Mouse (Mus musculus): ENCODE results near the gene D230025D16Rik.
"Not testable (repeated sequence)": the region's sequence is repeated elsewhere in the genome, so short reads cannot be mapped to it uniquely, and the experiment has no call there.

D230025D16Rik gene

DNA sequence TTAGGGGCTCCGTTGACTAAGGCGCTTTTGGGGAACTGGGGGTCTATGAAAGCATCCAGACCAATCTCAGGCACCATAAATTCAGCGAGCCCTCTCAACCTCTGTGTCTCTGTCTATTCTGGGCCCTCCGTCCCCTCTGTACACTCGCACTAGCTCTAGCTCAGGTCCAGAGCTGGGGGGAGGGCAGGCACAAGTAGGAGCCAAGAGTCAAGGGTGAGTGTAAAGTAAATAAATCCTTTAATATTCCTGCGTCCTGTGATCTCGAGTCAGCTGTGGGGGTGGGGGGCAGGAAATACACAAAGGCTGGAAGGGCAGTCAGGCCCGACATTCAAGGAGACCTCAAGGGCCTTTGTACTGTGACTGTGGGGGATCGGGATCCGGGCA lies 44.1 kb downstream of the D230025D16Rik start:
- DNase-seq: no peak

DNA sequence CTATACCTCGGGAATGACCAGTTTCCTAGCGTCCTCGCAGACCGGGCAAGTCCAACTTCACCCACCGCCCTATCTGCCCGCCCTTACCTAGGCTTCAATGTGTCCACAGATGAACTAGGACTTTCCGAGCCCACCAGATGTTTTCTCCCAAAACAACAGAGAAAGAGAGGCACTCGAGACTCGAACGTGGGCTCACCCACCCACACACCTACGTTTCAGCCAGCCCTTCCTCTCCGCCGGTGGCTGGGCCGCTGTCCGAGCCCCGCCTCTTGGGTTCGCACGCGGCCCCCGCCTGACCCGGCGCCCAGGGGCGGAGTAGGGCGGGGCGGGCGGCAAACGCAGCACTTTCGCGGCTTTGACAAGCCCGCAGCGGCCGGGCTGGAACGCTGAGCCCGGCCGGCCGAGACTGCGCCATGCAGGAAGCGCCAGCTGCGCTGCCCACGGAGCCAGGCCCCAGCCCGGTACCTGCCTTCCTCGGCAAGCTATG lies 44.6 kb downstream of the D230025D16Rik start, which contains the start of gene Hsf4:
Hsf4 (plus strand) TSS at position 341 of the 487 bp plus-strand sequence.
- DNase-seq: peak; percentile 66 to 69

DNA sequence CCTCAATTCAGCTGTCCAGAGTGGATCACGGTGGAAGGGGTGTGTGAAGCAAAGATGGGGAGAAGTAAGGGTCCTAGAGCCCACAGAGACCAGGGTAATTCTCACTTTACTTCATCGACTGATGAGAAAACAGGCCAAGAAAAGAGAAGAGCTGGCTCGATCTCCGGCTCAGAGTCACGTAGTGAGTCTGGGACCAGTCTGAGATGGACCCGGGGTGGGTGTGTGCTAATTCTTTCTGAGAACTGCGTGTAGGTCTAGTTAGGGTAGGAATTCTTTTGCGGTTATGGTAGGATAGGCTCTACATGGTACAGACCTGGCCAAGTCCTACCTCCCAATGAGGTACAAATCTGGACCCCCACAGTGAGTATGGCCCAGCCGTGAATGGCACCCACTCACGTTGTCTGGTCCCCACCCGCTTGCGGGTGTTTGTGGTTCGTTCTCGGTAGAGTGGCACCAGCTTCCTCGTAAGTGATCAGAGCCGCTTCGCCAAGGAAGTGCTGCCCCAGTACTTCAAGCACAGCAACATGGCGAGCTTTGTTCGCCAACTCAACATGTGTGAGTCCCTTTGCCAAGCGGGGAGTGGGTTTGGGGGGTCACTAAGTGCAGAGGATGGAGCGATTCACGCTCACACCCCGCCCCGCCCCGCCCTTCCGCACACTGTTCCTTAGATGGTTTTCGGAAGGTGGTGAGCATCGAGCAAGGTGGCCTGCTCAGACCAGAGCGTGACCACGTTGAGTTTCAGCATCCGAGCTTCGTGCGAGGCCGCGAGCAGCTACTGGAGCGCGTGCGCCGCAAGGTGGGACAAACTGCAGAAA lies 45.4 kb downstream of the D230025D16Rik start:
- no peak for DNase-seq

DNA sequence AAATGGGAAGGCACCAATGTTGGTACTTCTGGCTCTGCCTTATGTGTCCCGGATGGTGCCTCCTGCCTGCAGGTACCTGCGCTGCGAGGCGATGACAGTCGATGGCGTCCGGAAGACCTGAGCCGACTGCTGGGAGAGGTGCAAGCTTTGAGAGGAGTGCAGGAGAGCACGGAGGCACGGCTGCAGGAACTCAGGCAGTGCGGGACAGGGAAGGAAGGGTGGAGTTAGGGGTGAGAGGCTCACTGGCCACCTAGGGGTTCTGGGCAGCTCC lies 45.9 kb downstream of the D230025D16Rik start:
- no peak for DNase-seq

- DNase-seq: no peak
Observed at GRCm38 (mm10) chr8:105275387-105275786, 50.4 kb downstream of the D230025D16Rik start.

GRCm38 (mm10) chr8:105275840-105276239 lies 50.9 kb downstream of the D230025D16Rik start, which contains the start of gene Nol3:
Nol3 (plus strand) TSS chr8:105276140.
- DNase-seq: no peak

DNA sequence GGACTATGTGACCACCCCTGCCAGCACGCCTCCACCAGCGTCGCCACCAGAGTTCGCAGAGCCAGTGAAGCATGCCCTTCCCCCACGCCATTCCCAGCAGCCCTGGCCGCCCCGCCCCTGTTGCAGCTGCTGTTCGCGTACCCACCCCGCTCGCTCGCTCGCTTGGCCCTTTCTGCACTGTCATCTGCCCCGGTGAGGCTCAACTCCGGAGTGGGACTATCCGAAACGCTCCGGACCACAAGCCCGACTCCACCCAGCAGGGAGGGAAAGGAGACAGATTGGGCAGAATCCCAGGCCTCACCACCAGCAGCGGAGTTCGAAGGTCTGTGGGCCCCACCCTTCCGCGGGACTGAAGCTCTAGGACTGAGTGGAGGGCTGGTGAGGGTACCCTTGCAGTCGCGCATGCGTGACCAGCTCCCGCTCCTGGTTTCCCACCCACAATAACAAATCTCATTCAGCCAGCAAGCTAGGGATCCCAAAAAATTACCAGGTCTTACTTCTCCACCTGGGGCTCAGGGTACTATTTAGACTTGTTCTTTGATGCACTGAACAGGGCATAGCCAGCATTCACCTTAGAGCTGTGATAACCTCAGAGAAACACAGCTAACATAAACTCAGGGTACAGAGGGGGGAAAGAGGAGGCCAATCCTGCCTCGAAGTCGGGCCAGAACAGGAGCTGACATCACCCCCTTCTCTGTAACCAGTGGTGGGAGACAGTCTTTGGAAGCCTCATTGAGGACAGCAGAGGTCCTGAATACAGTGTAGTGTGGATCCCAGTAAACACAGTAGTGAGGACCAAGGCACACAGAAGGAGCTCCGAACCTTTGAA lies 51.6 kb downstream of the D230025D16Rik start:
- DNase-seq: peak in 1 of 2 experiments; percentile 39

DNA sequence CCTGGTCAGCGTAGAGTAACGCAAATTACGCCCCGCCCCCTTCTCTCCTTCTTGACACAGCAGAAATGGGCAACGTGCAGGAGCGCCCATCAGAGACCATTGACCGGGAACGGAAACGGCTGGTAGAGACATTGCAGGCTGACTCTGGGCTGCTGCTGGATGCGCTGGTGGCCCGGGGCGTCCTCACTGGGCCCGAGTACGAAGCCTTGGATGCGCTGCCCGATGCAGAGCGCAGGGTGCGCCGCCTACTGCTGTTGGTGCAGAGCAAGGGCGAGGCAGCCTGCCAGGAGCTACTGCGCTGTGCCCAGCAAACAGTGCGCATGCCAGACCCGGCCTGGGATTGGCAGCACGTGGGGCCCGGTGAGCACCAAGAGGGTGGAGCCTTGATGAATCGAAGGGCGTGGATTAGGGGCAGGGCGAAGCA lies 54.0 kb downstream of the D230025D16Rik start:
- peak; percentile 90 to 92 for DNase-seq

GRCm38 (mm10) chr8:105280567-105280966 lies 55.6 kb downstream of the D230025D16Rik start:
- no peak for DNase-seq

GRCm38 (mm10) chr8:105281821-105282220 lies 56.9 kb downstream of the D230025D16Rik start:
- no peak for DNase-seq

GRCm38 (mm10) chr8:105282239-105282638 lies 57.3 kb downstream of the D230025D16Rik start:
- DNase-seq: no peak

- DNase-seq: no peak
Observed at GRCm38 (mm10) chr8:105283074-105283473, 58.1 kb downstream of the D230025D16Rik start.

DNA sequence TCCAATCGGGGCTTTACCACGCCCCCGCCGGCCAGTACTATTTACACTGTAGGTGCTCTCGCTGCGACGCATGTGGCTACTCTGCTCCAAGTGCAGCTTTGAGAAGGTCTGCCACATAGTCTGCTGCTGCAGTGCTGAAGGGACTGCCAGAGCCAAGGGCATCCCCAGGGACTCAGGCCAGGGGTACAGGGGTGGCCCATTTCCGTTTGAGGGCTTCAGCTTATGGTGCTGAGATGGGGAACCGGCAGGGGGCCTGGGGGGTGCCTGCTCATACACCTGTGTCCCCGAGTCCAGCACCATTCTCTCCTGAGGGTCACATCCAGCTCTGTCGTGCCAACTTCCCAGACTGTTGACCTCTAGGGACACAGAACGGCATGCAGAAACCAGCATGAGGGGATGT lies 60.6 kb downstream of the D230025D16Rik start:
- DNase-seq: no peak

DNA sequence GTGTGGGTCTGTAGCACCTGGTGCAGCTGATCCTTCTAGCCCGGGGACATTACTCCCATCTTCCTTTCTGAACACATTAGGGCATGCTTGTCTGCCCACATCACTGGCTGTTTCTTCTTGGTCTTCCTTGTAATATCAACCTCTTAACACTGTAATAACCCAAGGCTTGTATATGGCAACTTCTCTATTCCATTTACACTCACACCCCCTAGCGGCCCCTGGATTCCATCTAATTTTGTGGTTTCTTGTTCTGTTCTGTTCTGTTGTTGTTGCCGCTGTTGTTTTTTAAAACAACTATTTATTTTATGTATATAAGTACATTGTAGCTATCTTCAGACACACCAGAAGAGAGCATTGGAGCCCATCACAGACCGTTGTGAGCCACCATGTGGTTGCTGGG lies 62.0 kb downstream of the D230025D16Rik start:
- DNase-seq: no peak

DNA sequence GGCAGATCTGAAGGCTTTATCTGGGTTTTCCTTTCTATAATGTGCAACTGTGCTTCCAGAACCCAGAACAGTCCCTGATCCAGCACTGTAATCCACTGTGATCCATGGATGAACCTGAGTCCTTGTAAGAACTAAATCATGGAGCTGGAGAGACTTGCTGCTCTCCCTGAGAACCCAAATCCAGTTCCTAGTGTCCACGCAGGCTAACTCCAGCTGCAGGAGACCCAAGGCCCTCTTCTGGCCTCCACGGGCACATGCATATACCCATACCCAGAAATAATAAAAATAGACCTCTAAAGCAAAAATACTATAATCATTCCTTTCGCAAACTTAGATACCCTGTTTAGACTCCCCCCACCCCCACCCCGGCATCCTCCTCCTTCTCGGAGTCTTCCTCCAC lies 63.3 kb downstream of the D230025D16Rik start:
- no peak for DNase-seq

DNA sequence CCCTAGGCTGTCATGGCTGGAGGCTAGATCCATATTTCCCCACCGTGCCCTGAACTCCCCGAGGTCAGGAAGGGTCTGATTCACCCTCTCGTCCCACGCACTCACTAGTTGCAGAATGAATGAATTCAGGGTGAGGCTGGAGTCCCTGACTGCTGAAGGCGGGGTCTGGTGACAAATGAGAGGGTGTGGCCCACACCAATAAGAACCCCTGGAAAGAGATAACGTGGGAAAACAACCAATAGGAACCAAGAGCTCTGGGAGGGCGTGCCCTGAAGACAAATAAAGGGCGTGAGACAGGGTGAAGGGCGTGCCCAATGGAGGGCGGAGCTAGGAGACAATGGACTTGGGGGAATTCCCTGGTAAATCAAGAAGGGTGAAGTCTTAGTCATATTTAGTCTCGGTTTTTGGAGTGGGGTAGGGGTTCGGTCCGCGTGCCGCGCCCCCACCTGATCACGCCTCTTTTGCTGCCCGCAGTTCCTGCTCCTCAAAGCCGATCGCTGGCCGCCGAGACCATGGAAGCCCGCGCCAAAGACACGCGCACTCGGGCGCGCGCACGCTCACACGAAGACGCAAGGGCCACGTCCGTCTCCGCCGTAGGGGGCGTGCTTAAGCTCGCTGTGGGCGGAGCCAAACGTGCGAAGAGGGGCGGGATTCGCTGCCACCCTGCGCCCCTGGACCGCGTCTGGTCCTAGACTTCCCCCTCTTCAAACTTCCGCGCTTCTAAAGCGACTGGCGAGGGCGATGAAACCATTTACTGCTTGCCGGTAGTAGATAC lies 64.2 kb downstream of the D230025D16Rik start:
- DNase-seq: peak; percentile 84 to 87

GRCm38 (mm10) chr8:105289805-105290460 lies 65.0 kb downstream of the D230025D16Rik start, which contains the start of gene 4931428F04Rik:
4931428F04Rik (minus strand) TSS chr8:105289864.
- DNase-seq: no peak

DNA sequence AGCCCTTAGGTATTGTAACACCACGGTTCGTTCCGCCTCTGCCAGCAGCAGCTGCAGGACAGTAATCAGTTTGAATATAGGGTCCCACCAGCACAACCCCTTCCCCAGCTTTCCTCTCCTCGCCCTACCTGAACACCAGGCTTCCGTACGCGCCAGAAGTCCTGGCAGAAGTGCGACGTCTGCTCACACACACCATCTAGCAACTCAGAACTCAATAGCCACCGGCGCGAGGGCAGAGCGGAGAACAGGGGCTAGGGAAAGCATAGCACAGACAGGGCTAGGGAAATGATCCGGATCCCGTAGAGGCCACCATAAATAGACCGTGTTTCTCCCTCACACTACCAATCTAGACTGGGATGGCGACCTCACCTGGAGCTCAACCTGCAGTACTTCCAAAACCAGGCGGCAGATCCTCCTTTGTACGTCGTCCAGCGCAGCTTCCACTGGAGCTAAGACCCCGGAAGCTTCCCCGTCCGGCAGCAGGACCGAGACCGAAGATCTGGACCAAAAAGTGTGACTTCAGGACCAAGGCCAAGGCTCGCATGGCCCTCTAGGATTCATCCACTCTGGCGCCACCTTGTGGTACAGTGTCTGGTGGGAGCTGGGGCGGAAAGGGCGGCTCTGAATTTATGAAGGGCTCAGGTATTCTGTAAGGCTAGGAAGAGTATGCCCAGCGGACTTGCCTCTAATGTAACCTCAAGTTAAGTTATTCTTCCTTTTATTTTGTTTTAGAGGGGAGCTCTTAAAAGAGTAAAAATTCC lies 65.8 kb downstream of the D230025D16Rik start:
- peak; percentile 81 to 92 for DNase-seq

DNA sequence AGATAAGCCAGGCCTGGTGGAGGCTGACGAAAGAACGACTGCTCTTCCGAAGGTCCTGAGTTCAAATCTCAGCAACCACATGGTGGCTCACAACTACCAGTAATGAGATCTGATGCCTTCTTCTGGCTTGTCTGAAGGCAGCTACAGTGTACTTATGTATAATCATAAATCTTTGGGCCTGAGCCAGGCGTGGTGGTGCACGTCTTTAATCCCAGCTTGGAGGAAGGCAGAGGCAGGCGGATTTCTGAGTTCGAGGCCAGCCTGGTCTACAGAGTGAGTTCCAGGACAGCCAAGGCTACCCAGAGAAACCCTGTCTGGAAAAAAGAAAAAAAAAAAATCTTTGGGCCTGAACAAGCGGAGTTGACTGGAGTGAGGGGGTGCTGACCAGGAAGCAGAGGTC lies 66.4 kb downstream of the D230025D16Rik start:
- DNase-seq: not testable (repeated sequence)

DNA sequence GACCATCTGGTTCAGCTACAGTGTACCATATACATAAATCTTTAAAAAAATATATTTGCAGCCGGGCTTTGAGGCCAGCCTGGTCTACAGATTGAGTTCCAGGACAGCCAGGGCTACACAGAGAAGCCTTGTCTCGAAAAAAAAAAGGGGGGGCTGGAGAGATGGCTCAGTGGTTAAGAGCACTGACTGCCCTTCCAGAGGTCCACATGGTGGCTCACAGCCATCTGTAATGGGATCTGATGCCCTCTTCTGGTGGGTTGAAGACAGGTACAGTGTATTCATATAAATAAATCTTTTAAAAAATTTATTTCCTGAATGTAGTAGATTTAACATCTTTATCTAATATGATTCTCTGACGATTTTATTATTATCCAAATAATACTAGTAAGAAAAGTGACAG lies 66.9 kb downstream of the D230025D16Rik start:
- not testable (repeated sequence) for DNase-seq

GRCm38 (mm10) chr8:105292471-105292870 lies 67.5 kb downstream of the D230025D16Rik start:
- DNase-seq: no peak

DNA sequence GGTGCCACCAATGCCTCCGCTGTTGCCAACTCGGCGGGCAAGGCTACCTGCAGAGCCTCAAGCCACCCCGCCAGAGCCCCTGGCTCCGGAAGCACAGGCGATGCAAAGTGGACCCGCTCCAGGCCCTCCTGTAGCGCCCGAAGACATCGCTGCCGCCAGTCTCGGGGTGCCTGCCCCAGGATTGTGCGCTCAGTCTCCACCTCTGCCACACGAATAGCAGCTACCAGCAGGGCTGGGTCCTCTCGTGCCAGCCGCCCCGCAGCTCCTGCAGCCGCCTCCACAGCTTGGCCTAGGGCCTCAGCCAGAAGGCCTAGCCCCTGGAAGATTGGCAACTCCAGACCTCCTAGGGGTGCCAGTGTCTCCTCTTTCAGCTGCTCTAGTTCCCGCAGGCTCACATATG lies 68.5 kb downstream of the D230025D16Rik start:
- no peak for DNase-seq
